Mouse (Mus musculus): ENCODE data around the gene Tmem236.

DNA sequence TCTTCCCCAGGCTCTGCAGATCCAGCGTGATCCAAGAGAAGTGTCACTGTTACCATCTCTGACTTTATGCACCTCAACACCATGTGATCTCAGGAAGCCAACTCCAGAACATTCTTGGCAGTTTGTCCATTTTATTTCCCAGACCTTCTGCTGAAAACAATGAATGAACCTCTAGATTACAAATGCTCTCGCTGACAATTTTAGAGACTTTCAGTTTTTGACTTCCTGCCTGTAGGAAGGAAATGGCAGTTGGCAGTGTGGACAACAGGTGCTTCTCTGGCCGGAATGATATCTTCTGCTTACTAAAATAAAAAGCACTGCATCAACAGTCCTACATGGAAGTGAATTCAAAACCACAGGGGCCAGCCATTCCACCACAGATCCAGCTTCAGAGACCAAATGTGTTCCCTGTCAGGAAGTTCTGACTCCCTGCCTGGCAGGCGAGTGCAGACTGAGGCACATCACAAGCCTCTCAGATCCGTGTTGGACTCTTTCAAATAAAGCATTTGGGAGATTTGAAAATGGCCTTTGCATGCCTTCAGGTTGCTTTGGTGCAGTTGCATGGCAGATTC lies 9.8 kb upstream of the Tmem236 start:
- TF ChIP-seq CTCF (IDR thresholded peaks at IDR 0.05; ENCODE audit: low read depth) = no peak
- no peak for TF ChIP-seq EP300 (IDR thresholded peaks at IDR 0.05; ENCODE audit: low read depth)
